Comparison of ENCODE assay signal across 9 mouse cellular contexts in the genomic region with DNA sequence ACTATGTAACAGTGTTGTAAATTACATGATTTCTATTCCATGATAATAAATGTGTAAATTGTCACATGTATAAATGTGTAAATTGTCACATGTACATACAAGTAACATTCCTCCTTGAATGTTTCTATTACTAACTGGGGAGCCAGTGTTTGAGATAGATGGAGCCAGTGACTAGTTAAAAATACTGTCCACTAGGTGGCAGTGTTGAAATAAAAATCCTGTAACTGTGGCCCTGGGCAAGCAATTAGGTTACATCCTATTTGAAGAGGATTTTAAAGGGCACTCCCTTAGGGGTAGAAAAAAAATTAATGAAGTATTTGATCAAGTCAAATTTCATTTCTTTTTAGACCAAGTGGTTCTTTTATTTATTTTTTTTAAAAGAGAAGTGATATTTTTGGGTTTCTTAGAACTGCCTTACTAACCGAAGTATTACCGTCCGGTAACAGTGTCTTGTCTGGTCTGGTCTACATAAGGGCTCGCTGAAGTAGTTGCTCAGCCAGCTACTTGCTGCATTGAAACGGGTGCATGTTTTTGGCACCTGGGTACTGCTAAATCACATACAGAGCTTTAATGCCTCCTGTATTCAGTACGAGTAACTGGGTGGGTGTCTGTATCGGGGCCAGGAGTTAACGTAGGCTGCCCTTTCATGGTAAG. TPM values are rescaled to one million over a fixed set of nuclear protein-coding genes. Genes with fewer than 3 reads are reported as not detected.
A peak's percentile ranks its signal among the peaks of the same experiment; 100 is the strongest.
DNase-seq lines count a peak whose midpoint lies in the region; ATAC-seq lines count a peak whose summit lies in the region.
"Had no signal": no experiment of that assay in that cellular context is flagged by ENCODE, and none has a peak within 500 bp of the region (broad histone marks: within the 10 kb centered on the region; RNA-seq: fewer than 3 reads in every experiment).

No protein-coding gene starts in this region.

- no peaks in the 10 kb centered on the region for H3K27me3 ChIP-seq in forebrain, embryonic 16.5 days (replicated peaks; ENCODE audit: control insufficient read depth, insufficient read depth, low read length)

- no peak overlapping the region for H3K9ac ChIP-seq in forebrain, embryonic 16.5 days (replicated peaks; ENCODE audit: low read depth, low read length)

- no peak overlapping the region for H3K4me2 ChIP-seq in forebrain, embryonic 16.5 days (ENCODE audit: low read length)

- no peak overlapping the region for H3K4me3 ChIP-seq in forebrain, embryonic 16.5 days (replicated peaks; ENCODE audit: low read length)
- H3K4me3 ChIP-seq: myocyte had no signal

- H3K27ac ChIP-seq in forebrain, embryonic 16.5 days (ENCODE audit: low read length), result no peak overlapping the region

- DNase-seq in gastrocnemius, adult 18-20 months (ENCODE audit: low spot score), result peak; percentile 42
- no peak for DNase-seq in gastrocnemius, adult 8-10 months (ENCODE audit: low spot score in 2 of 2)
- DNase-seq in ovary, postnatal 14 days (ENCODE audit: low spot score), result peak; percentile 9
- no peak for DNase-seq in ovary, postnatal 36 days (ENCODE audit: low spot score)
- DNase-seq in right cerebral cortex, postnatal 36 days (ENCODE audit: low spot score in 2 of 2), result no peak
- DNase-seq in thymus, postnatal 4 days, result no peak

- H3K4me1 ChIP-seq in forebrain, embryonic 16.5 days (replicated peaks; ENCODE audit: control insufficient read depth, insufficient read depth, low read length), result no peaks in the 10 kb centered on the region

- ATAC-seq in forebrain, embryonic 16.5 days, result peak; percentile 80
- peak; percentile 76; the same call in 1 of the 2 replicates for ATAC-seq in megakaryocyte-erythroid progenitor cell, adult 5-6 weeks (replicated peaks; ENCODE audit: low FRiP score, low TSS enrichment, poor library complexity, severe bottlenecking)

- WGBS in forebrain, embryonic 16.5 days, result 88% methylated on average over 8 of the region's 8 CpGs

- no peaks in the 10 kb centered on the region for H3K36me3 ChIP-seq in forebrain, embryonic 16.5 days (ENCODE audit: control insufficient read depth, insufficient read depth)

- H3K9me3 ChIP-seq in forebrain, embryonic 16.5 days (ENCODE audit: control insufficient read depth, low read length), result no peaks in the 10 kb centered on the region

RNA-seq across cellular contexts. Expression of a gene that starts 41.6 kb away (rescaled TPM):
- 1 to 10 TPM; 5.6 to 7.2 TPM for total RNA-seq in gastrocnemius, adult 18-20 months (2021)
- 10 to 100 TPM in 1 of 4 experiments, 1 to 10 TPM in 3; 5.9 to 10.6 (median 7.2) TPM for total RNA-seq in gastrocnemius, adult 8-10 months (2022)
- polyA plus RNA-seq in forebrain, embryonic 16.5 days (2015; fragmentation: Nextera tagmentation; extraction: Ambion mirVana), result 21.3 and 22.0 TPM in 2 replicates
- 10.2 and 22.9 TPM in 2 replicates for total RNA-seq in megakaryocyte-erythroid progenitor cell, adult 5-6 weeks (2014; fragmentation: Nextera tagmentation)
- total RNA-seq in megakaryocyte-erythroid progenitor cell, adult 5-6 weeks (2017), result 3.4 and 4.7 TPM in 2 replicates

Comparison
In these comparisons a context has a peak if more than half of its experiments do, and no peak if none do; other contexts are left out.
1. DNase-seq: peak in gastrocnemius, adult 18-20 months (single experiment) and ovary, postnatal 14 days (single experiment); none in gastrocnemius, adult 8-10 months (0 of 2), ovary, postnatal 36 days (single experiment), right cerebral cortex, postnatal 36 days (0 of 2) and thymus, postnatal 4 days (single experiment).